8 mouse cellular contexts compared by ENCODE assay signal in the genomic region with DNA sequence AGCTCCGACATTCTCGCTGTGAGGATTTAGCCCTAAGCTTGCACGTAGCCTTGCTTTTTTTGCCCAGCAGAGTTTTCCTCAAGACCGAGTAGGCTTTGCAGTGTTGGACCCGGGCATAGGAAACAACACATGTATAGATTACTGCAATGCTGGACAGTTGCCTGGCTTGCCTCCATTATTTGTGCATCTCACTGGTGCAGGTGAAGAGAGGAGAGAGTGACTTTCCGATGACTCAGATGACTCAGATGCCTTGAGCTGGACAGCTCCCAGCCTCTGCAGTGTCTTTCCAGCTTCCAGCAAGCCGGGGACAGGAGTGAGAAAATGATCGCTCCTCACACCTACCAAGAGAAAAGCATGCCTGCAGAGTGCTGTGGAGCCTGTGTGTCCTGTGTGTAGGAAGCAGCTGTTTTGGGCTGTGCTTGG. TPM values are rescaled to one million over a fixed set of nuclear protein-coding genes. Genes with fewer than 3 reads are reported as not detected.
DNase-seq lines count a peak whose midpoint lies in the region; ATAC-seq and TF ChIP-seq lines count a peak whose summit lies in the region.

No protein-coding gene starts in this region.

- no peaks in the 10 kb centered on the region for H3K27me3 ChIP-seq in cerebellum, adult 2 months (ENCODE audit: control insufficient read depth, insufficient read depth, low read length)

- no peak for TF ChIP-seq POLR2A in cerebellum, adult 2 months (IDR thresholded peaks at IDR 0.05; ENCODE audit: borderline replicate concordance, insufficient read depth, low read length)

- H3K4me1 ChIP-seq in cerebellum, adult 2 months (ENCODE audit: control insufficient read depth, insufficient read depth, low read length), result peaks cover 38% of the 10 kb centered on the region

- peak overlapping the region; percentile 77 for H3K27ac ChIP-seq in layer of hippocampus, adult 2 months
- peak overlapping the region; percentile 71 for H3K27ac ChIP-seq in cerebellum, adult 2 months (ENCODE audit: insufficient read depth, low read length)

- peak; percentile 75 to 79 for DNase-seq in cerebellum, adult 18-20 months
- no peak for DNase-seq in cerebellum, postnatal 14 days
- DNase-seq in layer of hippocampus, adult 2 months (ENCODE audit: low spot score in 2 of 2), result no peak
- DNase-seq in layer of hippocampus, postnatal 10 days (ENCODE audit: low spot score in 2 of 2), result no peak
- peak; percentile 80 to 86 for DNase-seq in cerebellum, adult 2 months
- DNase-seq in kidney, postnatal 4 days, result peak; percentile 39 to 50
- no peak for DNase-seq in lung, postnatal 36 days

- TF ChIP-seq CTCF in layer of hippocampus, adult 2 months (conservative IDR thresholded peaks at IDR 0.05), result no peak
- no peak for TF ChIP-seq CTCF in cerebellum, adult 2 months (IDR thresholded peaks at IDR 0.05; ENCODE audit: borderline replicate concordance, insufficient read depth, low read depth, low read length)

- H3K4me3 ChIP-seq in layer of hippocampus, adult 2 months, result peak overlapping the region; percentile 8; the same call in 1 of the 2 replicates
- peak overlapping the region; percentile 5 for H3K4me3 ChIP-seq in cerebellum, adult 2 months (replicated peaks; ENCODE audit: insufficient read depth, low read depth, low read length)

- no peak for ATAC-seq in inflammation-experienced regulatory T-cells, adult 6 months

- WGBS in cerebellum, adult 2 months, result 2% methylated on average over 8 of the region's 8 CpGs

RNA-seq across cellular contexts. Expression of gene Klf9, which starts 21.4 kb away (rescaled TPM):
- total RNA-seq in layer of hippocampus, adult 2 months (2021), result 100 to 1,000 TPM; 176 to 178 TPM
- 100 to 1,000 TPM; 124 to 137 TPM for total RNA-seq in layer of hippocampus, postnatal 10 days (2021)
- 93.5 and 97.3 TPM in 2 replicates for polyA plus RNA-seq in cerebellum, adult 2 months (2012; rRNA removed)
- 1 to 10 TPM; 1.1 to 4.4 (median 4.2) TPM for polyA plus RNA-seq in inflammation-experienced regulatory T-cells, adult 6 months (2017; shearing (Covaris generic))

Comparison
In these comparisons a context has a peak if more than half of its experiments do, and no peak if none do; other contexts are left out.
1. DNase-seq: peak in cerebellum, adult 18-20 months (2 of 2), cerebellum, adult 2 months (2 of 2) and kidney, postnatal 4 days (2 of 2); none in cerebellum, postnatal 14 days (0 of 2), layer of hippocampus, adult 2 months (0 of 2), layer of hippocampus, postnatal 10 days (0 of 2) and lung, postnatal 36 days (single experiment).